Mouse (Mus musculus): ENCODE measurements around the gene Pet117.

GRCm38 (mm10) chr2:144369020-144369421 lies 225 bp downstream of the Pet117 start:
- TF ChIP-seq CTCF (conservative IDR thresholded peaks at IDR 0.05; ENCODE audit: low read length) (no peak), NANOG (IDR thresholded peaks at IDR 0.05; ENCODE audit: borderline replicate concordance, low read length) (no peak)
